Mouse (Mus musculus) inflammation-experienced regulatory T-cells, adult 6 months (primary cell): ENCODE results near the gene Actr10. TPM values are rescaled to one million over a fixed set of nuclear protein-coding genes. Genes with fewer than 3 reads are reported as not detected.

ENCODE experiments used
- ATAC-seq: one replicate; pipeline ENCODE4 v1.8.0; 2017
- polyA plus RNA-seq, 3 experiments: library from polyadenylated mRNA; unstranded; fragments of 100-300 nt; shearing (Covaris generic); gene quantifications; one replicate each; pipeline ENCODE4 v1.2.1; 2017

Actr10 gene
- polyA plus RNA-seq, 3 experiments from 2014 or later = 195 to 260 (median 256) TPM

- peak; percentile 72 for ATAC-seq
These were observed 30.6 kb downstream of the Actr10 start for GRCm38 (mm10) chr12:70968141-70968790.

DNA sequence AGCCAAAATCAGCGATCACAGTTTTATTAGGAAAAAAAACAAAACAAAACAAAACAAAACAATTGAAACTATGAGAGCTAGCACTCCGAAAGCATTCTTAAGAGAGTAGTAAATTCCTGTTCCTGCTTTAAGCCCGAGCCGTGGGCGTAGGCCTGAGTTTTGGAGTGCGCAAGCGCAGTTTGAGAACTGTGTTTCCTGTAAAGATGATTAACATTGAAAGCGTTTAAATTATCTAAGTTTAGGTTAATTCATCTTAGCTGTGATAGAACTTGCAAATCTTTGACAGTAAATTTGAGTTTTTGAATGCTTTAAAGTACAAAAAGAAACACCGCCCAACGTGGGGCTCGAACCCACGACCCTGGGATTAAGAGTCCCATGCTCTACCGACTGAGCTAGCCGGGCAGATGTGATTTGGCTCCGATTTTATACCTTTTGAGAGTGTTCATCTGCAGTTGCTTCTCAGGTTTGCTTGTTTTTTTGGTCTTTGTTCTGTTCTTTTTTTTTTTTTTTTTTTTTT is 31.2 kb downstream of the Actr10 start:
- ATAC-seq = peak; percentile 58

DNA sequence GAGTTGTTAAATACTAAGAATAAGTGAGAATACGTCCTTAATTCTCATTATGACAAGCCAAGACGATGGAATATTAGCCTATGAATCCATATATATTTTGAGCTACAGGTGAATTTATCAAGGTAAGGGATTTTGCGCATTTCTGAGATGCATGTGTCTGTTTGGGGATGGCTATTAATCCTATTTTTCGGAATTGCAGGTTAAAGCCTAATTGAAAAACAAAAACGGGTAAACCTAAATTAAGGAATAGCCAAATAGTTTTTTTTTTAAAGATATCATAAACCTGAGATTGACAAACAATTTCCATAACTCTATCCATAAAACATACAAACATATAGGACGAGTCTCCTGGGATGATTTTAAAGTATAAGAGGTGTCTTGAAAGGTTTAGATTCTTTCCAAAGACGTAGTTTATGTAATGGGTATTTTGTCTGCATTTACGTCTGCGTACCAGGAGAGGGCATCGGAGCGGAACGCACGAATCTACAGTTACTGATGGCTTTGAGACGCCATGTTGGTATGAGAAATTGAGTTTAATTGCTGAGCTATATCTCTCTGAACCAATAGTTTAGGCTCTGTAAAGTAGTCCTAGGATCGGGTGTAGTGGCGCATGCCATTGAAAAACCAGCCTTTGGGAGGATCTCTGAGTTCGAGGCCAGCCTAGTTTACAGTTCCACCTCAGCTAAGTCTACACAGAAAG is 32.0 kb downstream of the Actr10 start:
- ATAC-seq = peak; percentile 46

GRCm38 (mm10) chr12:70973831-70974230 is 36.2 kb downstream of the Actr10 start:
- no peak for ATAC-seq

GRCm38 (mm10) chr12:70974441-70975266 is 37.0 kb downstream of the Actr10 start, which contains the start of gene Psma3:
Gene Psma3 (plus strand): TSS chr12:70974621.
- ATAC-seq = peak; percentile 94

GRCm38 (mm10) chr12:70975406-70975805 is 37.7 kb downstream of the Actr10 start:
- ATAC-seq = no peak

GRCm38 (mm10) chr12:70975891-70976290 is 38.2 kb downstream of the Actr10 start:
- no peak for ATAC-seq

DNA sequence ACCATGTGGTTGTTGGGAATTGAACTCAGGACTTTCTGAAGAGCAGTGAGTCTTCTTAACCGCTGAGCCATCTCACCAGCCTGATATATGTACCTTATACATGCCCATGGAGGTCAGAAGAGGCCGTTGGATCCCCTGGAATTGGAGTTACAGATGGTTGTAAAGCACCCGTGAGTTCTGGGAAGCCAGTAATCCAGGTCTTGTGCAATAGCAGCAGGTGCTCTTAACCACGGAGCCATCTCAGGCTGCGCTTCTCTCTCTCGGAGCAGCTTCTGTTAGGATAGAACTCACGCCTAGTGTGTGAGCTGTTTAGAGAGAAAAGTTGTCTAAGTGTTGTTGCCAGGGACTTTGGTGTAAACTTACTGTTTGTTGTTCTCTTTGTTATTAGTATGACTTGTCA is 40.7 kb downstream of the Actr10 start:
- no peak for ATAC-seq

GRCm38 (mm10) chr12:70984855-70985550 is 47.3 kb downstream of the Actr10 start:
- no peak for ATAC-seq

- ATAC-seq = no peak
These were observed 59.6 kb downstream of the Actr10 start for GRCm38 (mm10) chr12:70997225-70997624.

GRCm38 (mm10) chr12:70999423-70999903 is 61.8 kb downstream of the Actr10 start:
- ATAC-seq = peak; percentile 89

- ATAC-seq = no peak
These were observed 62.7 kb downstream of the Actr10 start for GRCm38 (mm10) chr12:71000344-71000743.

- no peak for ATAC-seq
These were observed 63.8 kb downstream of the Actr10 start for GRCm38 (mm10) chr12:71001456-71001855.

- no peak for ATAC-seq
These were observed 66.2 kb downstream of the Actr10 start for GRCm38 (mm10) chr12:71003760-71004426.

GRCm38 (mm10) chr12:71006141-71006540 is 68.5 kb downstream of the Actr10 start:
- ATAC-seq = no peak

GRCm38 (mm10) chr12:71006901-71007300 is 69.2 kb downstream of the Actr10 start:
- peak; percentile 81 for ATAC-seq

GRCm38 (mm10) chr12:71009769-71010168 is 72.1 kb downstream of the Actr10 start:
- ATAC-seq = no peak
